Mouse (Mus musculus): ENCODE measurements around the gene Lce1e.
A peak's percentile ranks its signal among the peaks of the same experiment; 100 is the strongest.

Gene Lce1e

GRCm38 (mm10) chr3:92708974-92709373, at the start of gene Lce1e:
TSS of gene Lce1e (minus strand) at chr3:92709074.
- DNase-seq (ENCODE audit: inconsistent age in 2 of 2, low spot score in 1 of 2), result no peak

DNA sequence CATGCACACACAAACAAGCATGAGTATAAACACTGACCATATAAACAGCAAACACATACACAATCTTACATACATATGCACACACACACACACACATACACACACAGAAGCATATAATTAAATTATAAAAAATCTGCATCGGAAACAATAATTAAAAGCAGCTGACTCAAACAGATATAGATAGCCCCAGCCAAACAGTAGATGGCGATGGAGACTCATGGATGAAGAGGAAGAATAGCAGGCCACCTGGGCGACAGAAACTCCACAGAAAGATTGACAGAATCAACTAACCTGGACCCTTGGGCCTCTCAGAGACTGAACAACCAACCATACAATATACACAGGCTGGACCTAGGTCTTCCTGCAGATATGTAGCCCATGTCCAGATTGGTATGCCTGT, 44.3 kb upstream of the Lce1e start:
- no peak for DNase-seq (ENCODE audit: inconsistent age in 2 of 2, low spot score in 1 of 2)

GRCm38 (mm10) chr3:92752238-92752637, 43.4 kb upstream of the Lce1e start, which contains the start of gene Lce1g:
TSS of gene Lce1g (minus strand) at chr3:92752338.
- DNase-seq (ENCODE audit: inconsistent age in 2 of 2, low spot score in 1 of 2), result no peak

DNA sequence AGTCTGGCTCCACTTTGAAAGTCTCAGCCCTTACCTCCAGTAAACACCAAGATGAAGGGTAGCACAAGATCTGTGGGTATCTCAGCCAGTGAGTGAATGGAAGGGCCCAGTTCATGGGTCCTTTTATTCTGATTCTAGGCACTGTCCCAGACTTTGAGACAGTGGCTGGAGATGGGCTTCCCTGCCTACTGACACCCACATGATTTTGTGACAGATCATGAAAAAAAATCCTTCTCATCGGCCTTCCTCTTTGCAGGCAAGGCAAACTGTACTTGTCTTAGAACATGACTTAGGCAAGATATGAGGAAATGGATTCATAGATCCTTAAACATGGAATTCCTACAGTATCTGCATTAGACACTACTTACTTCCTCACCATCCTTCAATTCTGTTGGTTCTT, 30.1 kb upstream of the Lce1e start, which contains the start of gene Gm38119:
Gene Gm38119, minus strand, starts transcription at position 101 of the 400 bp plus-strand sequence.
- no peak for DNase-seq (ENCODE audit: inconsistent age in 2 of 2, low spot score in 1 of 2)

DNA sequence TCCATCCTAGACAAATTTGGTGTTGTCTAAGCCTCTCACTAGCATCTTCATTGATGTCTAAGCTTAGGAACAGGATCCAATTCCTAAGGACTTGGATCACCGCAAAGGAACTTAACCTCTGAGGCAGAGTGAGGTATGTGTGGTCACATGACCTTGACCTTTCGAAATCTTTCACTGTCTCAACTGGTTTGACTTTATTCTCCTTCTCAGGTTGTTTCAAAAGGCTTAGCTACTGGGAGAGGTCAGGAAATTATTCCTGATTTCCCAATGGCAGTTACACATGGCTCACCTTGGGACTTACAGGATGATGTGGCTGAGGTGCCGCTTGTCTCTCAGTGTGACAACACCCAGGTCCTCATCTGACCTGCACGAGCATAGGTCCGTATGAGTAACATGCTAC, 13.8 kb upstream of the Lce1e start:
- DNase-seq (ENCODE audit: inconsistent age in 2 of 2, low spot score in 1 of 2), result no peak

DNA sequence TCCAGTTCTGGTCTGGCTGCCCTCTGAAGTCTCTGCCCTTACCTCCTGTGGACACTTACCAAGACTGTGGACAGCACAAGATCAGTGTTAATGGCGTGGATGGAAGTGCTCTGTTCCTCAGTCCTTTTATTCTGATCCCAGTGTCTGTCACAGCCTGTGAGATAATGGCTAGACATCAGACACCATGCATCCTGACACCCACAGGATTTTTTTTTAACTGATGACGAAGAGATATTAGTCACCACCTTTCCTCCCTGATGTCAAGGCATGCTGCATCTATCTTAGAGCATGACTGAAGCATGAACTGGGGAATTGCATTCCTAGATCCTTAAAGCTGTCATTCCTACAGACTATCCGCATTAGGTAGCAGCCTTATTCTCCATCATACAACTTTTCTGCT, 11.4 kb upstream of the Lce1e start, which contains the start of gene Lce1f:
Gene Lce1f, minus strand, starts transcription at position 101 of the 400 bp plus-strand sequence.
- no peak for DNase-seq (ENCODE audit: inconsistent age in 2 of 2, low spot score in 1 of 2)

- no peak for DNase-seq (ENCODE audit: inconsistent age in 2 of 2, low spot score in 1 of 2)
Measured at GRCm38 (mm10) chr3:92715122-92715521, 6.2 kb upstream of the Lce1e start.

DNA sequence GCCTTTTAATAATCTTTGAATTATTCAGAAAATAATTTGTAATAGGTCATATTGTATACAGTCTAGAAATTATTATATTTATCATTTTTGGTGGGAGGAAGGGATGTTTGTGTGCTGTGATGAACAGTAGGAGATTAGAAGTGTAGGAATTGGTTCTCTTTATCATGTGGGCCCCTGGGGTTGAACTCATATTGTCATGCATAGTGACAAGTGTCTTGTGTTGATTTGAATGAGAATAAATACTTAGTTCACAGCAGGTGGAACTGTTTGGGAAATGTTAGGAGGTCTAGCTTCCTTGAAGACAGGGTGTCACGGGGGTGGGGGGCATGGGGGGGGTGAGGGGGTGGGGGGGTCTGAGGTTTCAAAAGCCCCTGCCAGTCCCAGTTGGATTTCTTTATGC, 14.3 kb downstream of the Lce1e start:
- no peak for DNase-seq (ENCODE audit: inconsistent age in 2 of 2, low spot score in 1 of 2)

DNA sequence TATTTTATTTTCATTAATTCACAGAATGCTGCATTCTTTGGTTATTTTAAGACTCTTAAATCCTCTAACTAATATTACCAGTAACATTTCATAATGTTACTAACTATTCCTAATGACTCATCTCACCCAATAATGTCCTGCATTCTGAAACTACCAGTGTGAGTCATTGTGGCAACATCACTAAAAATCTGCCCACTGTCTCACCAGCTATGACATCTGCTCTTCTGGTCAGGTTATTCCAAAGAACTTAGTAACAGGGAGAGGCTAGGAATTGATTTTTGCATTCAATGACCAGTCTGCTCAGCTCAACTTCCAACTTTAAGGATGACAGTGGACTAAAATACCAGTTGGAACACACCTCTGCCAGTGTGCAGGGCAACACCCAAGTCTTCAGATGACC, 17.2 kb downstream of the Lce1e start:
- peak in 1 of 2 experiments; percentile 28 for DNase-seq (ENCODE audit: inconsistent age in 2 of 2, low spot score in 1 of 2)

DNA sequence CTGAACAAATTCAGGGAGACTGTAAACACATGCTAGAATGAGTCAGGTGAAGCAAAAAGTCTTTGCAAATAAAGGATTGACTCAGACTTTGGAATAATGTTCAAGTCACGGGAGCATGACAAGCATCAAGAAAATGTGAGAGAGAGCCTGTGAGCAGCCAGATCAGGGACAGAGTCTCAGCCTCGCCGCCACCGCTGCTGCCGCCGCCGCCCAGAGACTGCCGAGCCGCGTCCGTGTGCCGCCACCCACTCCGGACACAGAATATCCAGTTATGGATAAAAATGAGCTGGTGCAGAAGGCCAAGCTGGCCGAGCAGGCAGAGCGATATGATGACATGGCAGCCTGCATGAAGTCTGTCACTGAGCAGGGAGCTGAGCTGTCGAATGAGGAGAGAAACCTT, 19.7 kb downstream of the Lce1e start:
- peak; percentile 21 to 32 for DNase-seq (ENCODE audit: inconsistent age in 2 of 2, low spot score in 1 of 2)

- no peak for DNase-seq (ENCODE audit: inconsistent age in 2 of 2, low spot score in 1 of 2)
Measured at GRCm38 (mm10) chr3:92687110-92687509, 21.8 kb downstream of the Lce1e start, which contains the start of gene Lce1d. TSS of gene Lce1d (minus strand) at chr3:92687210.

GRCm38 (mm10) chr3:92678947-92679346, 29.9 kb downstream of the Lce1e start, which contains the start of gene Lce1c:
TSS of gene Lce1c (plus strand) at chr3:92679247.
- DNase-seq (ENCODE audit: inconsistent age in 2 of 2, low spot score in 1 of 2), result no peak

DNA sequence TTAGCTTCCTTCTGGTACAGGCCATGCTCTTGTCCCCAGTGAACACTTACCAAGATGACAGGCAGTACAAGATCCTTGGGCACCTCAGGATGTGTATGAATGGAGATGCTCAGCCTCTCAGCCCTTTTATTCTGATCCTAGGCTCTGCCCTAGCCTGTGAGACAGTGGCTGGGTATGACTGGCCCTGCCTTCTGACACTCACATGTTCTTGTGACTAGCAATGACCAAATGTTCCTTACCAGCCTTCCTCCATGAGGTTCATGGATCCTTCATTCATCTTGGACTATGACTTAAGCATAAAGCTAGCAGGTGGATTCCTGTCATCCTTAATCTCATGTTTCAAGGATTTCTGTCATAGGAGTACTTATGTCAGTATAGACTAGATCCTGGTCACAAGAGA, 38.7 kb downstream of the Lce1e start, which contains the start of gene Lce1a2:
Gene Lce1a2, minus strand, starts transcription at position 101 of the 400 bp plus-strand sequence.
- no peak for DNase-seq (ENCODE audit: inconsistent age in 2 of 2, low spot score in 1 of 2)
